Mouse (Mus musculus) G1E (cell line): ENCODE measurements around the gene Olfr116. TPM values are rescaled to one million over a fixed set of nuclear protein-coding genes. Genes with fewer than 3 reads are reported as not detected.

Experiments used
- ATAC-seq: 2 replicates; pipeline ENCODE4 v1.8.0; 2016; ENCODE audit warnings: mild to moderate bottlenecking; ENCODE audit not compliant: insufficient number of reproducible peaks, poor library complexity, low FRiP score, severe bottlenecking; ENCODE audit errors: extremely low read depth
- DNase-seq: peaks from one replicate; pipeline ENCODE4 v3.0.0; 2012; ENCODE audit warnings: low spot score
- H3K27me3 ChIP-seq: 2 replicates; pipeline ENCODE4 v1.6.1; 2012; ENCODE audit warnings: mild to moderate bottlenecking, low read length, inconsistent platforms; ENCODE audit not compliant: insufficient read depth
- H3K36me3 ChIP-seq: replicated peaks from 2 replicates; pipeline ENCODE3; 2012; ENCODE audit warnings: mild to moderate bottlenecking, inconsistent platforms
- H3K4me1 ChIP-seq: 2 replicates; pipeline ENCODE4 v1.6.1; 2012; ENCODE audit warnings: low read depth, low read length, inconsistent platforms, mixed read lengths; ENCODE audit not compliant: insufficient read depth
- H3K4me3 ChIP-seq: 2 replicates; pipeline ENCODE4 v1.5.1; 2012; ENCODE audit warnings: low read depth, mild to moderate bottlenecking, inconsistent platforms, low read length, moderate library complexity, mixed read lengths
- H3K9me3 ChIP-seq: replicated peaks from 2 replicates; pipeline ENCODE4 v1.6.1; 2012; ENCODE audit warnings: inconsistent platforms
- CTCF ChIP-seq: IDR thresholded peaks from 2 replicates; pipeline ENCODE4 v1.5.1; 2012; ENCODE audit warnings: low read depth, low read length, inconsistent platforms, mixed read lengths
- GATA1 ChIP-seq: IDR thresholded peaks from 2 replicates; pipeline ENCODE4 v1.6.1; 2012; ENCODE audit warnings: borderline replicate concordance, low read length, inconsistent platforms, mixed read lengths
- GATA2 ChIP-seq: IDR thresholded peaks from 2 replicates; pipeline ENCODE4 v1.6.1; 2012; ENCODE audit warnings: low read depth, low read length, inconsistent platforms, borderline replicate concordance
- POLR2AphosphoS5 ChIP-seq: IDR thresholded peaks from 2 replicates; pipeline ENCODE4 v1.6.1; 2012; ENCODE audit warnings: low read depth, low read length, inconsistent platforms; ENCODE audit not compliant: insufficient replicate concordance
- TAL1 ChIP-seq: conservative IDR thresholded peaks from 2 replicates; pipeline ENCODE4 v1.6.1; 2012; ENCODE audit warnings: low read depth, low read length, inconsistent platforms, mixed read lengths
- polyA plus RNA-seq: library from polyadenylated mRNA; stranded (reverse); fragments of >175 nt; gene quantifications from 2 replicates; pipeline ENCODE4 v1.2.3, GENCODE M21; 2012
- total RNA-seq, 2 experiments: library from RNA; stranded (forward) in 1 of 2; stranded (reverse) in 1 of 2; fragments of 200-1000 nt in 1 of 2; fragments of >200 nt in 1 of 2; fragmentation: Nextera tagmentation in 1 of 2; gene quantifications; 2 replicates each; pipeline ENCODE4 v1.2.3; 2014 to 2017

Gene Olfr116
- total RNA-seq (2014; fragmentation: Nextera tagmentation): not detected in 2 replicates
- 0.05 TPM in 1 of 2 replicates, not detected in the other for total RNA-seq (2017)
- polyA plus RNA-seq: not detected in 2 replicates

GRCm38 (mm10) chr17:37627009-37627408 is at the start of gene Olfr116, which contains the start of gene Olfr115:
Gene Olfr116, minus strand, starts transcription at chr17:37627199.
Gene Olfr115, minus strand, starts transcription at chr17:37627109.
- no peak for DNase-seq
- Histone ChIP-seq H3K9me3 (peaks cover 4% of the 10 kb centered on the region), H3K36me3 (no peaks in the 10 kb centered on the region), H3K4me3 (no peak within 1 kb of the TSS), H3K27me3 (no peaks in the 10 kb centered on the region), H3K4me1 (no peaks in the 10 kb centered on the region)
- ATAC-seq: no peak
- TF ChIP-seq POLR2AphosphoS5 (no peak), GATA1 (no peak), CTCF (no peak), TAL1 (no peak), GATA2 (no peak)

GRCm38 (mm10) chr17:37666688-37667087 is 39.7 kb upstream of the Olfr116 start, which contains the start of gene Olfr118:
Gene Olfr118, plus strand, starts transcription at chr17:37666988.
- H3K36me3 ChIP-seq: no peaks in the 10 kb centered on the region
- H3K9me3 ChIP-seq: no peaks in the 10 kb centered on the region
- TF ChIP-seq GATA1 (no peak), CTCF (no peak), GATA2 (no peak), TAL1 (no peak), POLR2AphosphoS5 (no peak)
- ATAC-seq (no peak), DNase-seq (no peak)
- H3K27me3 ChIP-seq: no peaks in the 10 kb centered on the region
- no peak within 1 kb of the TSS for H3K4me3 ChIP-seq
- H3K4me1 ChIP-seq: no peaks in the 10 kb centered on the region

- no peak for ATAC-seq
- no peak for TF ChIP-seq CTCF
- TF ChIP-seq GATA2: no peak
- no peak for TF ChIP-seq POLR2AphosphoS5
- TF ChIP-seq GATA1: no peak
- no peak for TF ChIP-seq TAL1
Observed at GRCm38 (mm10) chr17:37663682-37664081, 36.7 kb upstream of the Olfr116 start, which contains the start of gene Olfr117. Gene Olfr117, minus strand, starts transcription at chr17:37663782.

GRCm38 (mm10) chr17:37592643-37593042 is 34.4 kb downstream of the Olfr116 start, which contains the start of gene Olfr114:
Gene Olfr114, minus strand, starts transcription at chr17:37592743.
- DNase-seq (no peak), ATAC-seq (no peak)
- TF ChIP-seq CTCF (no peak), GATA2 (no peak), TAL1 (no peak), POLR2AphosphoS5 (no peak), GATA1 (no peak)
- H3K9me3 ChIP-seq: no peaks in the 10 kb centered on the region
- H3K27me3 ChIP-seq: no peaks in the 10 kb centered on the region
- no peaks in the 10 kb centered on the region for H3K36me3 ChIP-seq
- H3K4me3 ChIP-seq: no peak within 1 kb of the TSS
- H3K4me1 ChIP-seq: no peaks in the 10 kb centered on the region

More at GRCm38 (mm10) chr17:37663682-37664081, 36.7 kb upstream of the Olfr116 start, which contains the start of gene Olfr117:
- Histone ChIP-seq H3K4me1 (no peaks in the 10 kb centered on the region), H3K9me3 (no peaks in the 10 kb centered on the region), H3K4me3 (no peak within 1 kb of the TSS), H3K27me3 (no peaks in the 10 kb centered on the region), H3K36me3 (no peaks in the 10 kb centered on the region)
- DNase-seq: no peak

- TF ChIP-seq GATA1 (no peak), GATA2 (no peak), CTCF (no peak), TAL1 (no peak)
- Histone ChIP-seq H3K27me3 (no peaks in the 10 kb centered on the region), H3K9me3 (no peaks in the 10 kb centered on the region), H3K4me3 (no peak within 1 kb of the TSS), H3K4me1 (no peaks in the 10 kb centered on the region), H3K36me3 (no peaks in the 10 kb centered on the region)
- no peak for DNase-seq
- no peak for ATAC-seq
Observed at GRCm38 (mm10) chr17:37577563-37577962, 49.4 kb downstream of the Olfr116 start, which contains the start of gene Olfr113. Gene Olfr113, minus strand, starts transcription at chr17:37577663.

Other genes with a start within 250 kb of the Olfr116 start
Only the 20 nearest of the 22 such genes appear.
- not detected in 2 replicates for gene Olfr107, start 228.0 kb downstream of the Olfr116 start, total RNA-seq (2014; fragmentation: Nextera tagmentation)
- gene Olfr107, start 228.0 kb downstream of the Olfr116 start, total RNA-seq (2017): 0.06 and 0.16 TPM in 2 replicates
- gene Olfr107, start 228.0 kb downstream of the Olfr116 start, polyA plus RNA-seq: not detected in 2 replicates
- not detected in 2 replicates for gene Olfr108, start 181.7 kb downstream of the Olfr116 start, total RNA-seq (2014; fragmentation: Nextera tagmentation)
- gene Olfr108, start 181.7 kb downstream of the Olfr116 start, total RNA-seq (2017): 0.11 TPM in 1 of 2 replicates, not detected in the other
- gene Olfr108, start 181.7 kb downstream of the Olfr116 start, polyA plus RNA-seq: not detected in 2 replicates
- not detected in 2 replicates for gene Olfr109, start 168.3 kb downstream of the Olfr116 start, total RNA-seq (2014; fragmentation: Nextera tagmentation)
- gene Olfr109, start 168.3 kb downstream of the Olfr116 start, total RNA-seq (2017): 0.05 and 0.06 TPM in 2 replicates
- not detected in 2 replicates for gene Olfr109, start 168.3 kb downstream of the Olfr116 start, polyA plus RNA-seq
- gene H2-M2, start 143.6 kb downstream of the Olfr116 start, total RNA-seq (2014; fragmentation: Nextera tagmentation): not detected in 2 replicates
- gene H2-M2, start 143.6 kb downstream of the Olfr116 start, total RNA-seq (2017): not detected in 2 replicates
- gene H2-M2, start 143.6 kb downstream of the Olfr116 start, polyA plus RNA-seq: not detected in 2 replicates
- gene Olfr110, start 134.7 kb downstream of the Olfr116 start, total RNA-seq (2014; fragmentation: Nextera tagmentation): not detected in 2 replicates
- gene Olfr110, start 134.7 kb downstream of the Olfr116 start, total RNA-seq (2017): not detected in 2 replicates
- not detected in 2 replicates for gene Olfr110, start 134.7 kb downstream of the Olfr116 start, polyA plus RNA-seq
- gene Olfr111, start 119.2 kb downstream of the Olfr116 start, total RNA-seq (2014; fragmentation: Nextera tagmentation): not detected in 2 replicates
- 0.12 TPM in 1 of 2 replicates, not detected in the other for gene Olfr111, start 119.2 kb downstream of the Olfr116 start, total RNA-seq (2017)
- not detected in 2 replicates for gene Olfr111, start 119.2 kb downstream of the Olfr116 start, polyA plus RNA-seq
- gene Olfr112, start 57.7 kb downstream of the Olfr116 start, total RNA-seq (2014; fragmentation: Nextera tagmentation): not detected in 2 replicates
- 0.05 and 0.12 TPM in 2 replicates for gene Olfr112, start 57.7 kb downstream of the Olfr116 start, total RNA-seq (2017)
- not detected in 2 replicates for gene Olfr112, start 57.7 kb downstream of the Olfr116 start, polyA plus RNA-seq
- gene Olfr113, start 49.5 kb downstream of the Olfr116 start, total RNA-seq (2014; fragmentation: Nextera tagmentation): not detected in 2 replicates
- 0.22 TPM in 1 of 2 replicates, not detected in the other for gene Olfr113, start 49.5 kb downstream of the Olfr116 start, total RNA-seq (2017)
- gene Olfr113, start 49.5 kb downstream of the Olfr116 start, polyA plus RNA-seq: not detected in 2 replicates
- not detected in 2 replicates for gene Olfr114, start 34.5 kb downstream of the Olfr116 start, total RNA-seq (2014; fragmentation: Nextera tagmentation)
- not detected in 2 replicates for gene Olfr114, start 34.5 kb downstream of the Olfr116 start, total RNA-seq (2017)
- gene Olfr114, start 34.5 kb downstream of the Olfr116 start, polyA plus RNA-seq: not detected in 2 replicates
- not detected in 2 replicates for gene Olfr115, start 90 bp downstream of the Olfr116 start, total RNA-seq (2014; fragmentation: Nextera tagmentation)
- gene Olfr115, start 90 bp downstream of the Olfr116 start, total RNA-seq (2017): 0.44 TPM in 1 of 2 replicates, not detected in the other
- not detected in 2 replicates for gene Olfr115, start 90 bp downstream of the Olfr116 start, polyA plus RNA-seq
- gene Olfr117, start 36.6 kb upstream of the Olfr116 start, total RNA-seq (2014; fragmentation: Nextera tagmentation): not detected in 2 replicates
- 0.05 TPM in 1 of 2 replicates, not detected in the other for gene Olfr117, start 36.6 kb upstream of the Olfr116 start, total RNA-seq (2017)
- gene Olfr117, start 36.6 kb upstream of the Olfr116 start, polyA plus RNA-seq: not detected in 2 replicates
- not detected in 2 replicates for gene Olfr118, start 39.8 kb upstream of the Olfr116 start, total RNA-seq (2014; fragmentation: Nextera tagmentation)
- 0.05 TPM in 1 of 2 replicates, not detected in the other for gene Olfr118, start 39.8 kb upstream of the Olfr116 start, total RNA-seq (2017)
- gene Olfr118, start 39.8 kb upstream of the Olfr116 start, polyA plus RNA-seq: not detected in 2 replicates
- not detected in 2 replicates for gene Olfr119, start 69.4 kb upstream of the Olfr116 start, total RNA-seq (2014; fragmentation: Nextera tagmentation)
- 0.17 TPM in 1 of 2 replicates, not detected in the other for gene Olfr119, start 69.4 kb upstream of the Olfr116 start, total RNA-seq (2017)
- not detected in 2 replicates for gene Olfr119, start 69.4 kb upstream of the Olfr116 start, polyA plus RNA-seq
- gene Olfr120, start 94.6 kb upstream of the Olfr116 start, total RNA-seq (2014; fragmentation: Nextera tagmentation): not detected in 2 replicates
- 0.11 TPM in 1 of 2 replicates, not detected in the other for gene Olfr120, start 94.6 kb upstream of the Olfr116 start, total RNA-seq (2017)
- not detected in 2 replicates for gene Olfr120, start 94.6 kb upstream of the Olfr116 start, polyA plus RNA-seq
- gene Olfr121, start 121.7 kb upstream of the Olfr116 start, total RNA-seq (2014; fragmentation: Nextera tagmentation): not detected in 2 replicates
- not detected in 2 replicates for gene Olfr121, start 121.7 kb upstream of the Olfr116 start, total RNA-seq (2017)
- gene Olfr121, start 121.7 kb upstream of the Olfr116 start, polyA plus RNA-seq: not detected in 2 replicates
- not detected in 2 replicates for gene Olfr122, start 141.4 kb upstream of the Olfr116 start, total RNA-seq (2014; fragmentation: Nextera tagmentation)
- gene Olfr122, start 141.4 kb upstream of the Olfr116 start, total RNA-seq (2017): not detected in 2 replicates
- gene Olfr122, start 141.4 kb upstream of the Olfr116 start, polyA plus RNA-seq: not detected in 2 replicates
- gene Olfr123, start 166.3 kb upstream of the Olfr116 start, total RNA-seq (2014; fragmentation: Nextera tagmentation): not detected in 2 replicates
- gene Olfr123, start 166.3 kb upstream of the Olfr116 start, total RNA-seq (2017): 0.11 TPM in 1 of 2 replicates, not detected in the other
- gene Olfr123, start 166.3 kb upstream of the Olfr116 start, polyA plus RNA-seq: not detected in 2 replicates
- gene Olfr124, start 172.7 kb upstream of the Olfr116 start, total RNA-seq (2014; fragmentation: Nextera tagmentation): not detected in 2 replicates
- 0.27 TPM in 1 of 2 replicates, not detected in the other for gene Olfr124, start 172.7 kb upstream of the Olfr116 start, total RNA-seq (2017)
- not detected in 2 replicates for gene Olfr124, start 172.7 kb upstream of the Olfr116 start, polyA plus RNA-seq
- not detected in 2 replicates for gene Olfr125, start 205.8 kb upstream of the Olfr116 start, total RNA-seq (2014; fragmentation: Nextera tagmentation)
- not detected in 2 replicates for gene Olfr125, start 205.8 kb upstream of the Olfr116 start, total RNA-seq (2017)
- gene Olfr125, start 205.8 kb upstream of the Olfr116 start, polyA plus RNA-seq: not detected in 2 replicates
- gene Olfr126, start 220.3 kb upstream of the Olfr116 start, total RNA-seq (2014; fragmentation: Nextera tagmentation): not detected in 2 replicates
- 0.11 TPM in 1 of 2 replicates, not detected in the other for gene Olfr126, start 220.3 kb upstream of the Olfr116 start, total RNA-seq (2017)
- gene Olfr126, start 220.3 kb upstream of the Olfr116 start, polyA plus RNA-seq: not detected in 2 replicates